Mouse (Mus musculus) spleen, adult 2 months (tissue): ENCODE measurements around the gene Krtap29-1. TPM values are rescaled to one million over a fixed set of nuclear protein-coding genes. Genes with fewer than 3 reads are reported as not detected.

Source experiments
- DNase-seq, 2 experiments: peaks; one replicate each; pipeline versions ENCODE4 v3.0.0 to v3.0.0-alpha.2; 2012 to 2021; ENCODE audit warnings: low spot score in 2 of 2, low read depth in 1 of 2
- H3K27ac ChIP-seq: fragments of 200-500 bp; 2 replicates; pipeline ENCODE4 v1.5.1; 2012; ENCODE audit warnings: low read length, inconsistent platforms; ENCODE audit not compliant: insufficient read depth
- H3K27me3 ChIP-seq: fragments of 200-500 bp; 2 replicates; pipeline ENCODE4 v1.6.1; 2012; ENCODE audit warnings: mild to moderate bottlenecking, moderate library complexity, low read length, inconsistent platforms; ENCODE audit not compliant: control insufficient read depth, insufficient read depth
- H3K36me3 ChIP-seq: fragments of 200-500 bp; 2 replicates; pipeline ENCODE4 v1.6.1; 2012; ENCODE audit warnings: mild to moderate bottlenecking, low read length, inconsistent platforms; ENCODE audit not compliant: control insufficient read depth, insufficient read depth
- H3K4me1 ChIP-seq: fragments of 200-500 bp; 2 replicates; pipeline ENCODE4 v1.6.1; 2011; ENCODE audit warnings: inconsistent platforms; ENCODE audit not compliant: control insufficient read depth, insufficient read depth, insufficient read length
- H3K4me3 ChIP-seq: fragments of 200-500 bp; 2 replicates; pipeline ENCODE4 v1.5.1; 2011; ENCODE audit warnings: mild to moderate bottlenecking, inconsistent platforms; ENCODE audit not compliant: insufficient read depth, insufficient read length; ENCODE audit errors: extremely low read depth
- CTCF ChIP-seq: fragments of 200-500 bp; IDR thresholded peaks from 2 replicates; pipeline ENCODE4 v1.5.1; 2011; ENCODE audit warnings: mild to moderate bottlenecking, inconsistent platforms; ENCODE audit not compliant: insufficient read depth, insufficient read length, insufficient replicate concordance; ENCODE audit errors: extremely low read depth
- POLR2A ChIP-seq: fragments of 200-500 bp; IDR thresholded peaks from 2 replicates; pipeline ENCODE4 v1.6.1; 2011; ENCODE audit warnings: low read depth, low read length, inconsistent platforms
- WGBS: fragments of 180-500 bp; shearing (Covaris S2); methylation state at CpG from one replicate; pipeline ENCODE4 v1.1.7; 2018; 5-methylcytosine and 5-hydroxymethylcytosine counted together
- polyA plus RNA-seq: library from polyadenylated mRNA; depleted of rRNA; stranded (reverse); fragments of >200 nt; gene quantifications from 2 replicates; pipeline ENCODE4 v1.2.3, GENCODE M21; 2012; rRNA removed

The Krtap29-1 gene
- not detected in 2 replicates for polyA plus RNA-seq

- no peak for DNase-seq
- no peak for TF ChIP-seq CTCF
- TF ChIP-seq POLR2A = no peak
- Histone ChIP-seq H3K27ac (no peak within 1 kb of the TSS), H3K4me1 (no peaks in the 10 kb centered on the region), H3K36me3 (no peaks in the 10 kb centered on the region), H3K4me3 (no peak within 1 kb of the TSS), H3K27me3 (no peaks in the 10 kb centered on the region)
- WGBS = 71% methylated on average over 5 of the region's 5 CpGs
Observed at GRCm38 (mm10) chr11:99978953-99979352, at the start of gene Krtap29-1. Gene Krtap29-1 (minus strand): TSS chr11:99979053.

DNA sequence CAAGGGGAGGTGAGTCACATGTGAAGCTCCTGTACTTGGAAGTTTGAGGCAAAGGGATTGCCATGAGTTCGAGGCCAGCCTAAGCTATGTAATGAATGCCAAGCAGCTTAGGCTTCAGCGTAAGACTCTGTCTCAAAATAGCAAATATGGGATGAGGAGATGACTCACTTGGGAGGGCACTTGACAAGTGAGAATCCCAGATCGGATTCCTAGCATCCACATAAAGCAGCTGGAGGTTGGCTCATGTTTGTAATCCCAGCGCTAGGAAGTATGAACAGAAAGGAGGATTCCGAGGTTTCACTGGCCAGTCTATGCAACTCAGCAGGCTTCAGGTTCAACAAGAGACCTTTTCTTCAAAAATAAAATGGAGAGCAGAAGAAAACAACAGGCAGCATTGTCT lies 42.6 kb upstream of the Krtap29-1 start:
- no peak overlapping the region for H3K27ac ChIP-seq
- no peaks in the 10 kb centered on the region for H3K36me3 ChIP-seq
- DNase-seq = no peak
- no peaks in the 10 kb centered on the region for H3K4me1 ChIP-seq
- no peaks in the 10 kb centered on the region for H3K27me3 ChIP-seq
- H3K4me3 ChIP-seq = no peak overlapping the region
- WGBS = 82% methylated on average over 5 of the region's 5 CpGs
- TF ChIP-seq POLR2A = no peak
- no peak for TF ChIP-seq CTCF

DNA sequence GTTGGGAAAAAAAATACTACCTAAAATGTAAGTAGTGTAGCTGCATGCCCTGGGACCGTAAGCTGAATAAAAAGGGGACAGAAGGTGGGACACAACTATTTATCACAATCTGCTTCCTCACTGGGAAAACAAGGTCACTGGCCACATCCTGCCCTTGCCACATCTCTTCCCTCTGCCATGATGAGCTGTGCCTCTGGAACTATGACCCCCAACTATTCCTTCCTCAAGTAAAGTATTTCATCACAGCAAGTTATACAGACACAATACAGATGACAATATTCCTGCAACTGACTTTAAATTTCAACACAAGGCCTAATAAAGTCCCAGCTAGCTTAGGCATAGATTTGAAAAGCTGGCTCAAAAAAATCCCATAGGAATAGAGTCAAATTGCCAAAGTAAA lies 40.6 kb upstream of the Krtap29-1 start:
- Histone ChIP-seq H3K36me3 (no peaks in the 10 kb centered on the region), H3K27me3 (no peaks in the 10 kb centered on the region), H3K27ac (no peak overlapping the region), H3K4me1 (no peaks in the 10 kb centered on the region), H3K4me3 (no peak overlapping the region)
- TF ChIP-seq POLR2A (no peak), CTCF (no peak)
- 73% methylated on average over 1 of the region's 1 CpGs for WGBS
- DNase-seq = no peak

DNA sequence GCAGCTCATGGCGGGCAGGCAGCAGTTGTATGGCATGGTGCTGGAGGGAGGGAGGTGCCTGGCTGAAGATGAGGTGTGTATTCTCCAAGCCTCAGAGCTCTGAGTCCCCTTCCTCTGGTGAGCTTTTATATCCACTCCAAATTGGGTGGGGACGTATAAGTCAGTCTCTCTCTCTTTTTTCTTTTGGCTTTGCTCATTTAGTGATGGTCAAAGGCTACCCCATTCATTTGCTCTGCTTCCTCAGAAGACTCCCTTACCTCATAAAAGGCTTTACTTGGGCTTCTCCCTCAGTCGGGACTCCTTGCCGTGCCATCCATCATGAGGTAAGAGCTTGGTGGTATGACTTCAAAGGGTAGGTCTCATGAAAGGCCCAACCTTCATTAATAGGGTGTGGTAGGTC lies 37.3 kb upstream of the Krtap29-1 start, which contains the start of gene Krt33a:
Gene Krt33a, minus strand, starts transcription at position 101 of the 400 bp plus-strand sequence.
- no peak for TF ChIP-seq POLR2A
- TF ChIP-seq CTCF = no peak
- Histone ChIP-seq H3K27ac (no peak within 1 kb of the TSS), H3K4me1 (no peaks in the 10 kb centered on the region), H3K36me3 (no peaks in the 10 kb centered on the region), H3K4me3 (no peak within 1 kb of the TSS), H3K27me3 (no peaks in the 10 kb centered on the region)
- 76% methylated on average over 4 of the region's 4 CpGs for WGBS
- no peak for DNase-seq

GRCm38 (mm10) chr11:100013691-100014171 lies 34.9 kb upstream of the Krtap29-1 start:
- Histone ChIP-seq H3K4me1 (no peaks in the 10 kb centered on the region), H3K36me3 (no peaks in the 10 kb centered on the region), H3K4me3 (no peak overlapping the region), H3K27ac (no peak overlapping the region), H3K27me3 (no peaks in the 10 kb centered on the region)
- DNase-seq = no peak
- 69% methylated on average over 4 of the region's 4 CpGs for WGBS
- TF ChIP-seq POLR2A (no peak), CTCF (no peak)

GRCm38 (mm10) chr11:100010682-100011081 lies 31.8 kb upstream of the Krtap29-1 start:
- H3K27me3 ChIP-seq = no peaks in the 10 kb centered on the region
- no peak for TF ChIP-seq CTCF
- TF ChIP-seq POLR2A = no peak
- 85% methylated on average over 5 of the region's 5 CpGs for WGBS
- no peaks in the 10 kb centered on the region for H3K36me3 ChIP-seq
- no peak overlapping the region for H3K27ac ChIP-seq
- no peaks in the 10 kb centered on the region for H3K4me1 ChIP-seq
- no peak overlapping the region for H3K4me3 ChIP-seq
- DNase-seq = no peak

DNA sequence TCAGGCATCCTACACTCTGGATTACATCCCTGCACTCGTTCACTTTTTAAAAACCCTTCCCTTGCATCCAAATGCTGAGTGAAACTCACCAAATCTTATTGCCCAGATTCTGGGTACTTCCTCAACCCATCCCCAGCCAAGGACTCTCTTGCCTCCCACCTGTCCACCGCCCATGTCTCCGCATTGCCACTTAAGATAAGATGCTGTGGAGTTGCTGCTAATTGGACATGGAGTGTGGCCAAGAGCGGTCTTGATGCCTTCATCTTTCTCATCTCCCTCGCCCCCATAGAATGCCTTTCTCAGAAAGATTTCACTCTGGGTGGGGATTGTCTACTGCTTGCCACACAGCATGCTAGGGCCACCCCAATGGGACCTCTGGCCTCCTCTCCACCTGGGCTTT lies 29.5 kb upstream of the Krtap29-1 start:
- 86% methylated on average over 5 of the region's 5 CpGs for WGBS
- Histone ChIP-seq H3K4me1 (no peaks in the 10 kb centered on the region), H3K27me3 (no peaks in the 10 kb centered on the region), H3K4me3 (no peak overlapping the region), H3K36me3 (no peaks in the 10 kb centered on the region), H3K27ac (no peak overlapping the region)
- DNase-seq = no peak
- TF ChIP-seq POLR2A = no peak
- no peak for TF ChIP-seq CTCF
